Mouse (Mus musculus): ENCODE measurements around the gene Entpd7. TPM values are rescaled to one million over a fixed set of nuclear protein-coding genes. Genes with fewer than 3 reads are reported as not detected.

Gene Entpd7
- polyA plus RNA-seq (2015; fragmentation: Nextera tagmentation; extraction: Ambion mirVana) = 9.1 and 9.9 TPM in 2 replicates

DNA sequence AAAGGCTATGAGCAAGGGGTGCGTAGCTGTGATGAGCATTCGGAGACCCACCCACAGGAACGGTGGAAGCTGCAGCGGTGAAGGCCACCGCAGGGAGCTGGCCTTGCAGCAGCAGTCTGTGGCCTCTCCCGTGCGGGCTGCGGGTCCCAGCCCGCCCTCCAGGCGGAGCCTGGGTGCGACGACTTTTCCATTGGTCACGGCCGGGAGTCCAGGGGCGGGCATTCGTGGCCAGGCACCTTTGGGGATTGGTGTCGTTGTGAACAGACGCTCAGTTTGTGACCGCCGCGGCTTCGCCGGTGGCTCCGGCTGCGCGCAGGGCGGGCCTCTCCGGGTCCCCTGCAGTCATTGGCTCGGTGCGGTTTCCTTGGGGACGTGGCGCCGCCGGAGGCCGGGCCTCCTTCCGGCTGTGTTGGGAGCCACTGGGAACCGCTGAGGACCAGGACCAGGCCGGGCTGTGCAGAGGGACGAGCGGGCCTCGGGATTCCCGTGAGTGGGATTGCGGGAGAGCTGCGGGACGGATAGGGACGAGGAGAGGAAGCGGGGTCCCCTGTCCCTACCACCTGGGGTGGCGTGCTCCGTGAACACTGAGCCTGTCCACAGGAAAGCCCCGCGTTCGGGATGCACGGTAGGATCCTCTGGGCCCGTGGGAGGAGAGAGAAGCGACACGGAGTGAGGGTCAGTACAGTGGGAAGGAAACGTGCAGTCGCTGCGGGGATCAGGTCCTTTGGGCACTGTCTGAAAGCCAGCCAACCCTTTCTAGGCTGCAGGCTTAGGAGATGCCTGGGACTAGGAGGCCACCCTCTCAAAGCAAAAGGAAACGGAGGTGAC is at the start of gene Entpd7:
TSS of gene Entpd7 (plus strand) at position 254 of the 828 bp plus-strand sequence.
- Histone ChIP-seq H3K9ac (replicated peaks) (peak within 1 kb of the TSS; percentile 84), H3K4me2 (replicated peaks) (peak within 1 kb of the TSS; percentile 73), H3K9me3 (no peaks in the 10 kb centered on the region), H3K4me3 (replicated peaks) (peak within 1 kb of the TSS; percentile 81), H3K36me3 (0 out of 2 replicates have a peak, but pooled peaks cover 3% of the 10 kb centered on the region), H3K27me3 (no peaks in the 10 kb centered on the region), H3K27ac (peak within 1 kb of the TSS; percentile 77), H3K4me1 (replicated peaks) (peaks cover 23% of the 10 kb centered on the region)
- peak; percentile 99 for ATAC-seq
- under 1% methylated on average over 60 of the region's 60 CpGs for WGBS

DNA sequence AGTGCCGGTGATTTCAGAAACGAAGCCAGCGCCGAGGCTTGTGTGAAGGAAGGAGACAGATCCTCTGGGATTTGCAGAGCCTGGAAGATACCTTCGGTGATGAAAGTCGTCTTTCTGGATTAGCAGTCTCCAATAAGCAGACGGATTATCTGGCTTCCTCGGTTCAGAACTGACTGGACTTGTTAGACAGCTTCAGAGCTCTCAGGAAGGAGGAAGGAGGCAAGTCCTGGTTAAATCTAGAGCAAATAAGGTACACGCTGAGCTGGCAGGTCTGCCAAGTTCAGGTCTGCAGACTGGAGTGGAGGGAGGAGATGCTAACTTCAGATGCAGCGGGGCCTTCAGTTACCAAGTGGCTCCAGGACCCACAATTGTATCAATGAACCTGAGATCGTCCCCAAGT is 47.6 kb upstream of the Entpd7 start:
- no peaks in the 10 kb centered on the region for H3K9me3 ChIP-seq
- ATAC-seq = no peak
- 68% methylated on average over 11 of the region's 11 CpGs for WGBS
- no peaks in the 10 kb centered on the region for H3K4me1 ChIP-seq (replicated peaks)
- H3K9ac ChIP-seq (replicated peaks) = no peak overlapping the region
- no peaks in the 10 kb centered on the region for H3K36me3 ChIP-seq
- H3K27ac ChIP-seq = no peak overlapping the region
- H3K4me2 ChIP-seq (replicated peaks) = no peak overlapping the region
- H3K27me3 ChIP-seq = peaks cover 3% of the 10 kb centered on the region; the same call in 1 of the 2 replicates
- no peak overlapping the region for H3K4me3 ChIP-seq (replicated peaks)

DNA sequence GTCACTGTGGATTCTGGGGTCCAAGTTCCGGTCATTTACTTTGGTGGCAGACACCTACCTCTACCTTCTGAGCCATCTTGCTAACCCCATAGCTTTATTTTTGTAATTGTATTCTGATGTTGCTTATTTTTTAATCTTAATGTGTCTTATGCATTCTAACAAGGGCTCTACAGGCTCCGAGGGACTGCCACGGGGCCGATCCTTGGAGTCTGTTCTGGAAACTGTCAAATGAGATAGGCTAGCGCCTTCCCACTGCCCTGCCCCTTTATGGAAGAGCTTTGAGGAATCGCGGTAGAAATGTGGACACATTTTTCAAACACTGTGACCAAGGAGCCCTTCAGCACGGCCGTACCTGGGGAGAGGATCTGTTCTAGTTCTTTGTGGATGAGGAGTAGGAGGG is 46.6 kb upstream of the Entpd7 start:
- Histone ChIP-seq H3K4me2 (replicated peaks) (no peak overlapping the region), H3K4me3 (replicated peaks) (no peak overlapping the region)

DNA sequence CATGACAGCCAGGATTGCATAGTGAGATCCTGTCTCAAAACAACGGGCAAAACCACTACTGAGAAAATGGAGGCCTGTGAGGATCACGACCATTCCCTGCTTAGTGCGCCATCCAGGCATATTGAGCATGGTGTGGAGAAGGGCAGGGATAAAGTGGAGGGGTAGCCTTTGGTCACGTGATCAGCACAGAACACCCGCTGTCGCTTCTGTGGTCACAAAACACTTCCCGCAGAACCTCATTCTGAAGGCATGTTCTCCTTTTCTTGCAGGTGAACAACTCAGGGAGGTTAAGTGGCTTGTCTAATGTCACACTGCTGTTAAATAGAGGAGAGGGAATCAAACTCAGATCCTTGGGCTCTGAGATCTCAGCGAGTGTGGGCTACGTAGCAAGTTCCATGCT is 44.0 kb upstream of the Entpd7 start:
- Histone ChIP-seq H3K9ac (replicated peaks) (no peak overlapping the region), H3K4me3 (replicated peaks) (no peak overlapping the region), H3K27ac (no peak overlapping the region), H3K4me2 (replicated peaks) (no peak overlapping the region), H3K9me3 (no peaks in the 10 kb centered on the region), H3K36me3 (no peaks in the 10 kb centered on the region), H3K4me1 (replicated peaks) (no peaks in the 10 kb centered on the region), H3K27me3 (0 out of 2 replicates have a peak, but pooled peaks cover 3% of the 10 kb centered on the region)
- no peak for ATAC-seq
- WGBS = 92% methylated on average over 9 of the region's 9 CpGs

More for the DNA sequence above, 46.6 kb upstream of the Entpd7 start:
- WGBS = 86% methylated on average over 9 of the region's 9 CpGs
- Histone ChIP-seq H3K36me3 (no peaks in the 10 kb centered on the region), H3K9me3 (no peaks in the 10 kb centered on the region), H3K27me3 (peaks cover 3% of the 10 kb centered on the region; the same call in 1 of the 2 replicates), H3K4me1 (replicated peaks) (no peaks in the 10 kb centered on the region), H3K27ac (no peak overlapping the region), H3K9ac (replicated peaks) (no peak overlapping the region)
- ATAC-seq = no peak

DNA sequence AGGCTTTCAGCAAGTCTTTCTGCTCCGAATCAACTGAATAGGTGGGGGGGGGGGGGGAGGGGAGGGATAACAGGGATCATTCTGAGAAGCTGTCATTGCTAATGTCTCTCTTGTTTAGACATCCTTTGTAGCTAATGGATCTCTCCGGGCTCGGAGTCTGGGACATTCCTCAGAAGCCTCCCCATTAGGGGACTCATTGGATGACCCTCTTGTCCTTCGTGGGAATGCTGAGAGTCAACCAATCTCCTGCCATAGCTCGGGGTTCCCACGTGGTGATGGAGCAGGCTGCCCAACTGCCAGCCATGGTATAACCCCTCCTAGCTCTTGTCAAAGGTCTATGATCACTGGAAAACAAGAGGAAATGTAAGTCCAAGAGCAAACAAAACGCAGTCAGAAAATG is 42.6 kb upstream of the Entpd7 start:
- no peak for ATAC-seq
- Histone ChIP-seq H3K9me3 (no peaks in the 10 kb centered on the region), H3K27me3 (peaks cover 4% of the 10 kb centered on the region; the same call in 1 of the 2 replicates), H3K4me1 (replicated peaks) (no peaks in the 10 kb centered on the region), H3K4me2 (replicated peaks) (no peak overlapping the region), H3K36me3 (no peaks in the 10 kb centered on the region), H3K4me3 (replicated peaks) (no peak overlapping the region), H3K9ac (replicated peaks) (no peak overlapping the region), H3K27ac (no peak overlapping the region)
- 73% methylated on average over 7 of the region's 7 CpGs for WGBS

DNA sequence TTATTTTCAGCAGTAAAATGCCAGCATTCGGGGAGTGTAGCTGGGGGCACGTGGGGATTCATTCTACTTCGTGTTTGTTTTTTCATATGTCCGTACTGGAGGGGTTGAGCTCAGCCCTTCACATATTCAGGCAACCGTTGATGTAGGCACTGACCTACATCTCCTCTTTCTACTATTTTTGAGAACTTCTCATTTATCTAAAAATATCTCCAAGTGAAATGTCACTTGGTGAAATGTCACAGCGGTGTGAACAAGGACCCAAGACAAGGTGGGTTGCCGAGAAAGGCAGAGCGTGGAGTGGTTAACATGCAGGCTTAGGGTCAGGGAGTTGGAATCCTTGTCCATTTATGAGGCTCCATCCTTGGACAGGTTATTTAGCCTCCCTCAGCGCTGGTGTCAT is 42.2 kb upstream of the Entpd7 start:
- 93% methylated on average over 9 of the region's 9 CpGs for WGBS
- Histone ChIP-seq H3K4me3 (replicated peaks) (no peak overlapping the region), H3K4me2 (replicated peaks) (no peak overlapping the region), H3K9ac (replicated peaks) (no peak overlapping the region), H3K4me1 (replicated peaks) (no peaks in the 10 kb centered on the region), H3K36me3 (no peaks in the 10 kb centered on the region), H3K9me3 (no peaks in the 10 kb centered on the region), H3K27ac (no peak overlapping the region), H3K27me3 (peaks cover 4% of the 10 kb centered on the region; the same call in 1 of the 2 replicates)
- ATAC-seq = no peak

DNA sequence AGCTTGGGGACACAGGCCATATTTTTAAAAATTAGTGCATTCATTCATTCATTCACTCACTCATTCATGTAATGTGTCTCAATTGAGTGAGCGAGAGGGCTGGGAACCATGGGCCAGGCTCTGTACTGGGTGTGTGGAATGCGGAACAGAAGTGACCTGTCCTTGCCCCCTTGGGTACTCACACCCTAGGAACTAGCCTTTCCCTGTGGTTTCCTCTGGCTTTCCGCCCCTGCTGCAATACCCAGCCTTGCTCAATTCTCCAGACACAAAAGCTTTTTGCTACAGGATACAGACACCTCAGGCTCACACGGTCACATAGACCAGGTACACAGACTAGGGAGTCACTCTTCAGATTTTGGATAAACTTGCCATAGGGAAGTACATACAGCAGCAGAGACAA is 41.1 kb upstream of the Entpd7 start:
- Histone ChIP-seq H3K36me3 (no peaks in the 10 kb centered on the region), H3K27ac (no peak overlapping the region), H3K4me1 (replicated peaks) (no peaks in the 10 kb centered on the region), H3K4me3 (replicated peaks) (no peak overlapping the region), H3K9ac (replicated peaks) (no peak overlapping the region), H3K9me3 (no peaks in the 10 kb centered on the region), H3K27me3 (peaks cover 4% of the 10 kb centered on the region; the same call in 1 of the 2 replicates), H3K4me2 (replicated peaks) (no peak overlapping the region)
- WGBS = 91% methylated on average over 4 of the region's 4 CpGs
- ATAC-seq = no peak

DNA sequence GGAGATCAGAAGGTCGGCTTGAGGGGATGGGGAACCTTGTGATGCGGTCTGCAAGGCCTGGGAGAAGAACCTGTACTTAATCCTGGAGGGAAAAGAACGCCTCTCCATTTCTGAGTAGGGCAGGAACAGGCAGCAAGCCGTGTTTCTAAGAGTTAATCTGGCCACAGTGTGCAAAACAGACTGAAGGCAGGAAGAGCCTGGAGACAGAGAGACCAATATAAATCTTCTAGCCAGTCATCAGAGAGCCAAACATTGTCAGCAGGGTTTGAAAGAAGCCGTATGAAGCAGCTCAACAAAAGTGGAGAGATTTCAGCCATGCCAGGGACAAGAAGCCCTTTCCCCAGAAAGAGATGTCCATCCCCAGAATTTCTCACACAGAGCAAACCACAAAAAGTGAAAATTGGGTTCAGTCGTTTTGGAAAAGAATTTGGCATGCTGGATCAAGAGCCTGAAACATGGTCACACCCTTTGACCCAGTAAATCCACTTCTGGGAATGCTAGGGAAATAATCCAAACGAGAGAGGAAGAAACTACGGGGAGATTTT is 38.2 kb upstream of the Entpd7 start:
- ATAC-seq = no peak
- Histone ChIP-seq H3K4me1 (replicated peaks) (no peaks in the 10 kb centered on the region), H3K27me3 (peaks cover 4% of the 10 kb centered on the region; the same call in 1 of the 2 replicates), H3K27ac (no peak overlapping the region), H3K4me2 (replicated peaks) (no peak overlapping the region), H3K9ac (replicated peaks) (no peak overlapping the region), H3K4me3 (replicated peaks) (no peak overlapping the region), H3K9me3 (no peaks in the 10 kb centered on the region), H3K36me3 (no peaks in the 10 kb centered on the region)
- WGBS = 60% methylated on average over 8 of the region's 8 CpGs

DNA sequence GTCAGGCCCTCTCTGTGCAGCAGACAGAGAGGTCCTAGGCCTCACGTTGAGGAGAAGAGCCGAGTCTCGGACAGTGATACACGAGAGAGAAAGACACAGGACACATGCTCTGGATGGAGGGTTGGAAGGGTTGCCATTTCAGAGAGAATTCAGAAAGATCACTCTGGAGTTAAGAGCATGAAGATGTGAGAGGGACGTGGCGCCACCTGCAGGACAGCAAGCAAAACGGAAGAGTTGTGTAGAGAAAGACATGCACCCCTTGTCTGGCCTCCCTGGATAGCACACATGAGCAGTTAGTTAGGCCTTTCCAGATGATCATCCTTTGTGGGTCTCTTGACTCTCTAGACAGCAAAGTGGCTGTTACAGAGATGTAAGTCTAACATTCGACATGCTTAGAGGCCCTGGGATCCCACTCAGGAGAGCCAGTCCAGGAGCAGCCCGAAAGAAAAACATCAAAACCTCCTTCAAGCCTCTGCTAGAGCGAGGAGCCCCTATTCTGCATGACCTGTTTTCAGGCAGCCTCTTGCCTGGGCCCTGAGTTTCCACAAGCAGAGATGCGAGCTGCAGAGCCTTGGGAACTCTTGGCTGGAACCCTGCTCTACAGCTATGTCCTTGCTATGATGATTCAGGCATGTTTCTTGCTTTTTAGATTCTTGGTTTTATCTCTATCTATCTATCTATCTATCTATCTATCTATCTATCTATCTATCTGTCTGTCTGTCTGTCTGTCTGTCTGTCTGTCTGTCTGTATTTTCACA is 33.6 kb upstream of the Entpd7 start:
- H3K9ac ChIP-seq (replicated peaks) = no peak overlapping the region
- no peak overlapping the region for H3K4me3 ChIP-seq (replicated peaks)
- H3K27ac ChIP-seq = no peak overlapping the region
- H3K4me1 ChIP-seq (replicated peaks) = no peaks in the 10 kb centered on the region
- H3K27me3 ChIP-seq = peaks cover 2% of the 10 kb centered on the region; the same call in 1 of the 2 replicates
- no peak overlapping the region for H3K4me2 ChIP-seq (replicated peaks)
- 0 out of 2 replicates have a peak, but pooled peaks have one; percentile 27 for ATAC-seq
- no peaks in the 10 kb centered on the region for H3K9me3 ChIP-seq
- 41% methylated on average over 11 of the region's 11 CpGs for WGBS
- H3K36me3 ChIP-seq = no peaks in the 10 kb centered on the region

DNA sequence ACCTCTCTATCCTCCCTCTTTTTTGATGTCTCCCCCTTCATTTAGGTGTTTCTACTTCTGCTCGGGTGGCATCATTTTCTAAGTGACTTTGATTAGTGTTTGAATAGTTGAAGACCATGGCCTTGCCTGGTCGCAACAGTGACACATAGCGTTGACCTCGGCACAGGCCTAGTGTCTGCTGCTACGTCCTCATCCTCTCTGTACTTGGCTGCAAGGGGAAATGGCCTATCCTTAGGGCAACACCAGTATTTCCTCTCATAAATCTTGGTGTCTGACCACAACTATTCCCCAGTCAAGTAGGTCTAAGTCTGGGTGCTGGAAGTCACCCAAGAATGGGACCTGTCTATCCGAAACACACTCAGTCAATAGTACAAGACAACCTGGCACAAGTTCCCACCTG is 29.8 kb upstream of the Entpd7 start:
- H3K4me2 ChIP-seq (replicated peaks) = no peak overlapping the region
- H3K9ac ChIP-seq (replicated peaks) = no peak overlapping the region
- no peak for ATAC-seq
- no peak overlapping the region for H3K4me3 ChIP-seq (replicated peaks)
- no peak overlapping the region for H3K27ac ChIP-seq
- H3K9me3 ChIP-seq = no peaks in the 10 kb centered on the region
- WGBS = 88% methylated on average over 6 of the region's 6 CpGs
- H3K36me3 ChIP-seq = peaks cover 16% of the 10 kb centered on the region; the same call in 1 of the 2 replicates
- peaks cover 8% of the 10 kb centered on the region; the same call in 1 of the 2 replicates for H3K4me1 ChIP-seq (replicated peaks)
- H3K27me3 ChIP-seq = no peaks in the 10 kb centered on the region

DNA sequence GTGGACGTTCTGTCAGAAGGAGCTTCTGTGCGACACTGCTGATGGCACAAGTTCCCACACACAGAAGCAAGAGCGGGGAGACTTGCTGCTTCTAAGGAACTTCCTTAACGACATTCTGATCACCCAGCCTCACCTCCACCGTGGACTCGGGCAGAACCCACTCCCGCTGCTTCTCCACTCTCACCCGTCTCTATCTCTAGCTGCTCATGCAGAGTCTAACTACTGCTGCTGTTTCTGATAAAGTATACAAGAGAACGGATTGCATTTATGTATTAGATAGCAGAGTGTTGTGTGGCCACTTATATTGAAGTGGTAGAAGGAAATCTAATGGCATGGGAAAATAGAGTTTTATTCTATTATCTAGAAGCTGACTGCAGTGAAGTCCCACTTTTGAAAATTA is 28.7 kb upstream of the Entpd7 start:
- ATAC-seq = no peak
- Histone ChIP-seq H3K9ac (replicated peaks) (no peak overlapping the region), H3K27me3 (no peaks in the 10 kb centered on the region), H3K9me3 (no peaks in the 10 kb centered on the region), H3K36me3 (peaks cover 16% of the 10 kb centered on the region; the same call in 1 of the 2 replicates), H3K4me1 (replicated peaks) (peaks cover 8% of the 10 kb centered on the region; the same call in 1 of the 2 replicates), H3K27ac (no peak overlapping the region), H3K4me3 (replicated peaks) (no peak overlapping the region), H3K4me2 (replicated peaks) (no peak overlapping the region)
- WGBS = 88% methylated on average over 9 of the region's 9 CpGs
